Mouse (Mus musculus): ENCODE results near the gene Ewsr1. TPM values are rescaled to one million over a fixed set of nuclear protein-coding genes. Genes with fewer than 3 reads are reported as not detected.

The Ewsr1 gene
- polyA plus RNA-seq, 1 experiment, result 178 TPM

Small RNA genes within 50 kb of the gene (microRNA-seq; reads per million reads assigned to microRNA genes)
- gene Gm47296 (ENCODE audit: borderline microRNAs expressed), result 0.12 reads per million

Other genes starting within 250 kb of the Ewsr1 start
- gene Nf2, start 249.7 kb downstream of the Ewsr1 start, polyA plus RNA-seq (2012; fragmentation: generic; extraction: Trizol), result 36.2 TPM
- gene Nipsnap1, start 225.3 kb downstream of the Ewsr1 start, polyA plus RNA-seq (2012; fragmentation: generic; extraction: Trizol), result 15.1 TPM
- 44.1 TPM for gene Thoc5, start 203.9 kb downstream of the Ewsr1 start, polyA plus RNA-seq (2012; fragmentation: generic; extraction: Trizol)
- 0.02 TPM for gene Nefh, start 151.2 kb downstream of the Ewsr1 start, polyA plus RNA-seq (2012; fragmentation: generic; extraction: Trizol)
- gene Ap1b1, start 112.4 kb downstream of the Ewsr1 start, polyA plus RNA-seq (2012; fragmentation: generic; extraction: Trizol), result 40.9 TPM
- gene Rasl10a, start 41.1 kb downstream of the Ewsr1 start, polyA plus RNA-seq (2012; fragmentation: generic; extraction: Trizol), result 1.0 TPM
- gene Gas2l1, start 33.9 kb downstream of the Ewsr1 start, polyA plus RNA-seq (2012; fragmentation: generic; extraction: Trizol), result 104 TPM
- 12.0 TPM for gene Rhbdd3, start 340 bp downstream of the Ewsr1 start, polyA plus RNA-seq (2012; fragmentation: generic; extraction: Trizol)
- gene Emid1, start 53.0 kb upstream of the Ewsr1 start, polyA plus RNA-seq (2012; fragmentation: generic; extraction: Trizol), result 0.02 TPM
- gene Kremen1, start 162.3 kb upstream of the Ewsr1 start, polyA plus RNA-seq (2012; fragmentation: generic; extraction: Trizol), result 43.5 TPM

Data from C2C12 (cell line).